Mouse (Mus musculus): ENCODE data around the gene Abl1. TPM values are rescaled to one million over a fixed set of nuclear protein-coding genes. Genes with fewer than 3 reads are reported as not detected.
"Not testable (repeated sequence)": the region's sequence is repeated elsewhere in the genome, so short reads cannot be mapped to it uniquely, and the experiment has no call there.

Abl1 gene
- total and polyA plus RNA-seq, 2 experiments from 2014 or later, result 14.5 to 69.3 TPM

DNA sequence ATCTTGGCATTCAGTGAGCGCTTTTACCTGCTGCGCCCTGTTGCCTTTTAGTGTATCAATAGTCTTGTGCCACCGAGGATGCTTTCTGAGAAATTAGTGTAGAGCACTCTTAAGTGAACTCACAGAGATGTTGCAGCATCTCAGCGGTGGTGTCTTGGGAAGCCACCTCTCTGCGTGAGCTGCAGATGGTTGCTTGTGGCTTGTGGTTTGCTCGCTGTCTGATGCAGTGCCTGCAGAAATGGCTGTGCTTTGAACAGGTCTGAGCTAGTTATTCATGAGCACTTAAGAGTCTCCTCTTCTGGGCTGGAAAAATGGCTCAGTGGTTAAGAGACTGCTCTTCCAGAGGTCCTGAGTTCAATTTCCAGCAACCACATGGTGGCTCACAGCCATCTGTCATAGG, 9.5 kb upstream of the Abl1 start:
- no peak overlapping the region for H3K4me2 ChIP-seq (ENCODE audit: low read depth, low read length)
- peaks cover 59% of the 10 kb centered on the region for H3K36me3 ChIP-seq (replicated peaks; ENCODE audit: control insufficient read depth, insufficient read depth, low read length)
- H3K9ac ChIP-seq (replicated peaks; ENCODE audit: low read depth, low read length), result no peak overlapping the region
- no peaks in the 10 kb centered on the region for H3K27me3 ChIP-seq (ENCODE audit: control insufficient read depth, insufficient read depth, low read length)
- no peaks in the 10 kb centered on the region for H3K9me3 ChIP-seq (replicated peaks; ENCODE audit: control insufficient read depth, low read length)
- ATAC-seq (ENCODE audit: insufficient read depth, low read depth), result no peak
- TF ChIP-seq CTCF (IDR thresholded peaks at IDR 0.05; ENCODE audit: low read depth) (no peak), EP300 (IDR thresholded peaks at IDR 0.05; ENCODE audit: low read depth) (no peak)
- DNase-seq (ENCODE audit: low spot score), result no peak
- WGBS, result 88% methylated on average over 6 of the region's 6 CpGs
- H3K27ac ChIP-seq (ENCODE audit: low read depth), result no peak overlapping the region
- H3K4me1 ChIP-seq (ENCODE audit: control insufficient read depth, insufficient read depth), result no peaks in the 10 kb centered on the region
- H3K4me3 ChIP-seq (ENCODE audit: low read depth, low read length), result no peak overlapping the region

DNA sequence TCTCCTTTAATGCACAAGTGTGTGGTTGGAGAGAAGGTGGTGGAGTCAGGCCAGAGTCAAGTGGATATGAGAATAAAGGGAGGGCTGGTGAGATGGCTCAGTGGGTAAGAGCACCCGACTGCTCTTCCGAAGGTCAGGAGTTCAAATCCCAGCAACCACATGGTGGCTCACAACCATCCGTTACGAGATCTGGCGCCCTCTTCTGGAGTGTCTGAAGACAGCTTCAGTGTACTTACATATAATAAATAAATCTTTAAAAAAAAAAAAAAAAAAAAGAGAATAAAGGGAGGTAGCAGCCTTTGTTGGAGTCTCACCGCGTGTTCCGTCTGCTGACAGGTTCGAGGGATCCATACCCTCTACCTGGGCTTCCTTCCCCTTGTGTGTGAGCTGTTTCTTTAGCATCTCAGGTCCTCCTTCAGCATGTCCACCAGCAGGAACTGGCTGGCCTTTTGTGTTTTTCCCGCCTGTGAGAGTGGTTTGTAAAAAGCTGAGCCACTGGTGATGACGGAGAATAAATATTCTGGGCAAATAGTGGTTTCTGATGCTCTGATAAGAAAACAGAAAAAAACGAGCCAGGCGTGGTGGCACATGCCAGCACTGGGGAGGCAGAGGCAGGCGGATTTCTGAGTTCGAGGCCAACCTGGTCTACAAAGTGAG, 7.0 kb upstream of the Abl1 start:
- not testable (repeated sequence) for H3K9ac ChIP-seq (replicated peaks; ENCODE audit: low read depth, low read length); H3K9me3 ChIP-seq (replicated peaks; ENCODE audit: control insufficient read depth, low read length); H3K27me3 ChIP-seq (ENCODE audit: control insufficient read depth, insufficient read depth, low read length); H3K4me1 ChIP-seq (ENCODE audit: control insufficient read depth, insufficient read depth); H3K4me3 ChIP-seq (ENCODE audit: low read depth, low read length); H3K4me2 ChIP-seq (ENCODE audit: low read depth, low read length); H3K27ac ChIP-seq (ENCODE audit: low read depth); DNase-seq (ENCODE audit: low spot score); ATAC-seq (ENCODE audit: insufficient read depth, low read depth)
- WGBS, result 79% methylated on average over 15 of the region's 15 CpGs
- peaks cover 39% of the 10 kb centered on the region for H3K36me3 ChIP-seq (replicated peaks; ENCODE audit: control insufficient read depth, insufficient read depth, low read length)

DNA sequence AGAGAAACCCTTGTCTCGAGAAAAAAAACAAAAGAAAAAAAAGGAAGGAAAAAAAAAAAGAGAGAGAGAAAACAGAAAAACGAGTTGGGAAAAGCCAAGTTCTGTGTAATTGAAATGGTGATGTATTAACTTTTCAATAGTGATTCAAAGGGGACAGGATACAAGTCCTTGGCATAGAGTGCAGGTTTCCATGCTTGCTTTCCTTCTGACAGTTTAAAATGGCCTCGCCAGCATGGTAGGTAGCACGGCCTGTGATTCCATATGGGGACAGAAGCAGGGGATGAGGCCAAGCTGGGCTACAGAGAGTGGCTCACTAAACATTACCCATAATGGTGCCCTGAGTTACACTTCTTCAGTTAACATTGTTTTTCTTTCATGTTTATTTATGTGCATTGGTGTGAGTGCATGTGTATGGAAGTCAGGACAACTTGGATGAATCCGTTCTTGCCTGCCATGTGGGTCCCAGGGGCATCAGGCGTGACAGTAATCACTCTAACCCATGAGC, 6.4 kb upstream of the Abl1 start:
- TF ChIP-seq EP300 (IDR thresholded peaks at IDR 0.05; ENCODE audit: low read depth), result no peak
- Histone ChIP-seq H3K4me3 (ENCODE audit: low read depth, low read length) (no peak overlapping the region), H3K4me2 (ENCODE audit: low read depth, low read length) (no peak overlapping the region), H3K4me1 (ENCODE audit: control insufficient read depth, insufficient read depth) (no peaks in the 10 kb centered on the region), H3K36me3 (replicated peaks; ENCODE audit: control insufficient read depth, insufficient read depth, low read length) (peaks cover 33% of the 10 kb centered on the region), H3K9me3 (replicated peaks; ENCODE audit: control insufficient read depth, low read length) (no peaks in the 10 kb centered on the region), H3K27me3 (ENCODE audit: control insufficient read depth, insufficient read depth, low read length) (no peaks in the 10 kb centered on the region), H3K27ac (ENCODE audit: low read depth) (no peak overlapping the region), H3K9ac (replicated peaks; ENCODE audit: low read depth, low read length) (no peak overlapping the region)
- WGBS, result 85% methylated on average over 6 of the region's 6 CpGs
- ATAC-seq (ENCODE audit: insufficient read depth, low read depth) (no peak), DNase-seq (ENCODE audit: low spot score) (no peak)

DNA sequence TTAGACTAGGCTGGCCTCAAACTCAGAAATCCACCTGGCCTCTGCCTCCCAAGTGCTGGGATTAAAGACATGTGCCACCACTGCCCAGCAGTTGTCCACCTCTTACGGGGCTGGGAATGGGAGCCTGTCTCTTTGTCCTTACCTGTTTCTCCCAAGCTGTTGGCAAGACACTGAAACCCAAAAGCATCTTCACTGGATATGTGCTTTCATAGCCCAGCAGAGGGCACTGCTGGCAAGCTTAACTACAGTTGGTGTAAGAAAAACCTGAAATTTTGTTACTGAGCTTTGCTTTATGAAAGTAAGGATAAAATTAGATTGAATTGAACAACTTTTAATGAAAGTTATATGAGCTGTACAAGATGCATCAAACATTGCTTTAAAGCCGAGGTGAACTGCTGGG, 4.5 kb upstream of the Abl1 start:
- ATAC-seq (ENCODE audit: insufficient read depth, low read depth), result no peak
- DNase-seq (ENCODE audit: low spot score), result peak; percentile 64
- Histone ChIP-seq H3K4me3 (ENCODE audit: low read depth, low read length) (no peak overlapping the region), H3K27ac (ENCODE audit: low read depth) (no peak overlapping the region), H3K9ac (replicated peaks; ENCODE audit: low read depth, low read length) (no peak overlapping the region), H3K9me3 (replicated peaks; ENCODE audit: control insufficient read depth, low read length) (no peaks in the 10 kb centered on the region), H3K4me2 (ENCODE audit: low read depth, low read length) (no peak overlapping the region), H3K4me1 (ENCODE audit: control insufficient read depth, insufficient read depth) (no peaks in the 10 kb centered on the region), H3K27me3 (ENCODE audit: control insufficient read depth, insufficient read depth, low read length) (no peaks in the 10 kb centered on the region), H3K36me3 (replicated peaks; ENCODE audit: control insufficient read depth, insufficient read depth, low read length) (peaks cover 21% of the 10 kb centered on the region)
- 20% methylated on average over 2 of the region's 2 CpGs for WGBS
- no peak for TF ChIP-seq EP300 (IDR thresholded peaks at IDR 0.05; ENCODE audit: low read depth)
- TF ChIP-seq CTCF (IDR thresholded peaks at IDR 0.05; ENCODE audit: low read depth), result peak; percentile 80

DNA sequence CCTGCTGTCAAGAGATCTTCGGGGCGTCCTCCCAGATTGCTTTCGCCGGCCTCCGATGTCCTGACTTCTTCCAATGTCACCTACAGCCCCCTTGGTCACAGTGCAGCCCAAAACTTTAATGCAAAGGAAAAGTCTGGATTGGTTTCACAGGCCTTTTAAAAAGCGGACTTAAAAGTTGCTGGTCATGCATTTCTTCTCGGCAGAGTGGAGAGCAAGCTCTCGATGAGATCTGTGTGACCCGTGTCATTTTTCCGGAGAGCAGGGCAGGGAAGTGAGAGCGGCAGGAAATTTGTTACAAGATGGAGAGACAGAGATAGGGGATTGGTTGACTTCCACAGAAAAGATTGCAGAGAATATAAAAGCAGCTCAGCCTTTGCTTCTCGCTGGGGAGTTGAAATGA, 869 bp downstream of the Abl1 start:
- no peaks in the 10 kb centered on the region for H3K36me3 ChIP-seq (replicated peaks; ENCODE audit: control insufficient read depth, insufficient read depth, low read length)
- peak; percentile 16 for DNase-seq (ENCODE audit: low spot score)
- H3K9me3 ChIP-seq (replicated peaks; ENCODE audit: control insufficient read depth, low read length), result no peaks in the 10 kb centered on the region
- no peaks in the 10 kb centered on the region for H3K27me3 ChIP-seq (ENCODE audit: control insufficient read depth, insufficient read depth, low read length)
- WGBS, result under 1% methylated on average over 12 of the region's 12 CpGs
- H3K4me2 ChIP-seq (ENCODE audit: low read depth, low read length), result peak overlapping the region; percentile 83
- H3K27ac ChIP-seq (ENCODE audit: low read depth), result peak overlapping the region; percentile 89
- no peak for ATAC-seq (ENCODE audit: insufficient read depth, low read depth)
- H3K4me3 ChIP-seq (ENCODE audit: low read depth, low read length), result peak overlapping the region; percentile 98
- peak overlapping the region; percentile 94 for H3K9ac ChIP-seq (replicated peaks; ENCODE audit: low read depth, low read length)
- H3K4me1 ChIP-seq (ENCODE audit: control insufficient read depth, insufficient read depth), result peaks cover 20% of the 10 kb centered on the region
- TF ChIP-seq EP300 (IDR thresholded peaks at IDR 0.05; ENCODE audit: low read depth), result no peak
- TF ChIP-seq CTCF (IDR thresholded peaks at IDR 0.05; ENCODE audit: low read depth), result no peak

DNA sequence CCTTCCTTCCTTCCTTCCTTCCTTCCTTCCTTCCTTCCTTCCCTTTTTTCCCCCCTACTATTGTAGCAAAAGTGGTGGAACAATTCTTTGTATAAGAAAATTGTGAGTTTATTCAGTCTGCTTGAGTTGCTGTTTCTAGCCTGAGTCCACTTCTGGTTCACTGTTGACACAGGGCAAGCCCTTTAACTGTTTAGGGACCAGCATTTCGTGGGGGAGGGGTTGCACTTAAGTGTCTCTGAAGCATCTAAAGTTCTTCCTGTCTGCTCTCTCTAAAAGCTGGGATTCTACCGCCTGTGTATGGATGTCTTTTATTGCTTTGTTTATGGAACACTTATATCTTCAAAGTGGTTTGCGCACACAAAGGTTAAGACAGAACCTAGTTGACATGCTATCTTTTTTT, 1.9 kb downstream of the Abl1 start:
- H3K36me3 ChIP-seq (replicated peaks; ENCODE audit: control insufficient read depth, insufficient read depth, low read length), result peaks cover 9% of the 10 kb centered on the region; the same call in 1 of the 2 replicates
- H3K4me3 ChIP-seq (ENCODE audit: low read depth, low read length), result peak overlapping the region; percentile 98
- no peaks in the 10 kb centered on the region for H3K9me3 ChIP-seq (replicated peaks; ENCODE audit: control insufficient read depth, low read length)
- no peaks in the 10 kb centered on the region for H3K27me3 ChIP-seq (ENCODE audit: control insufficient read depth, insufficient read depth, low read length)
- peaks cover 20% of the 10 kb centered on the region for H3K4me1 ChIP-seq (ENCODE audit: control insufficient read depth, insufficient read depth)
- DNase-seq (ENCODE audit: low spot score) (no peak), ATAC-seq (ENCODE audit: insufficient read depth, low read depth) (no peak)
- TF ChIP-seq EP300 (IDR thresholded peaks at IDR 0.05; ENCODE audit: low read depth), result no peak
- 39% methylated on average over 3 of the region's 3 CpGs for WGBS
- no peak overlapping the region for H3K27ac ChIP-seq (ENCODE audit: low read depth)
- H3K9ac ChIP-seq (replicated peaks; ENCODE audit: low read depth, low read length), result peak overlapping the region; percentile 94
- H3K4me2 ChIP-seq (ENCODE audit: low read depth, low read length), result peak overlapping the region; percentile 83
